Mouse (Mus musculus) layer of hippocampus, adult 9-11 months (tissue): Measurements from ENCODE around the gene Zbtb20.

ENCODE experiments used
- DNase-seq: peaks from one replicate; pipeline ENCODE4 v3.0.0; 2022

Gene Zbtb20

DNA sequence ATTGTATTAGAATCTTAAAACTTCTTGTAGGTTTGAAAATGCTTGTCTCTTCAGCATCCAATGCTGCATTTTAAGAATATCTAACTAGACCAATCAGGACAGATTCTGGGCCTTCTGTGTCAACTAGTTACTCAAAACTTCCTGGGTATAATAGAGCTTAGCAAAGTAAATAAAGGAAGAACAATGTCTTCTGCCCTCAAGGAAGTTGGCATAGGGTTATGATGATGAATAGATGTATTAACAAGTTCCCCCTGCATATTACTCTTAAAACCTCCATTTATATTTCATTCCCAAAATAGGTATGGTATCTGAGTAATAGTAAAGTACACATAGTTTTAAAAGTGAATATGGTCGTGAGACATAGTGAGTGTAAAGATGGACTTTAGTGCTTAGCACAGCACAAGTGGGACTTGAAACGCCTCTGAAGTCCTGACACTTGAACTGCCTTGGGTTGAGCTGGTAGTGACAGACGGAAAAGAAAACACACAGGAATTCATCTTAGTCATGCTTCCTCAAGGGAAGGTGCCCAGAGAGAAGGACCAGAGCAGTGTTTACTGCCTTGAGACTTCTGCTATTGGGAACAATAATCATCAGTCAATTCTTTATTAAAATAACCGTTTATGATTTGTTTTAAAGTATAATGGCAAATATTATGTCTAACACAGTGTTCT, 341.8 kb downstream of the Zbtb20 start:
- no peak for DNase-seq

DNA sequence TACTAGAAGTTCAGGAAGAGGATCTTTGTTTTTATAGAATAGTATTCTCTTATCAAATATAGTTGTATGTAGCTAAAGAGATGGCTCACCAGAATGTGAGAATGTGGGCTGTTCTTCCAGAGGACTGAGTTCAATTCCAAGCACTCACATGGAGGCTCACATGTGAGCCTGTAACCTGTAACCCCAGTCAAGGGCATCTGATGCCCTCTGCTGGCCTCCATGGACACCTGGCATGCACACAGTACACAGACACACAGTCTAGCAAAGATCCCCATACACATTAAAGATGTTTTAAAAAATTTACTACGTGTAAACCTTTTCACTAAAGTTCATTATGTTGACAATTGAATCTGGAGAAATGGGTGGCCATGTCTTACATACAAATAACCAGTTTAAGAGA, 343.7 kb downstream of the Zbtb20 start:
- DNase-seq: no peak

DNA sequence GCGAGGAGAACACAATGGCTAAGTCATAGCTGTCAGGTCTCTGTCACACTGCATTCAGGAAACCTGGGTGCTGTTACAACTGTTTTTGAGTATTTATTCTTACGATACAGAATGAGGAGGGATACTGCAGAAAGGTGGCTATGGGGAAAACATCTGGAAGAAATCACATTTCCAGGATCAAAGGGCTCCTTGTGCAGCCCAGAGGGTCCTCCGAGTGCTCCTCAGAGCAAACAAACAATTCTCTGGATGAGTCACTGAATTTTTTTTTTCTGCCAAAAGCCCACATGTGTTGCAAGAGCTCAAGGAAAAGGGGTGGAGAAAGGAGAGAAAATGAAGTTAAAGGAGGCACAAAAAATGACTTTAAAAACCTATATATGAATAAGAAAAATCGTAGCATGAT, 345.6 kb downstream of the Zbtb20 start:
- DNase-seq: no peak

DNA sequence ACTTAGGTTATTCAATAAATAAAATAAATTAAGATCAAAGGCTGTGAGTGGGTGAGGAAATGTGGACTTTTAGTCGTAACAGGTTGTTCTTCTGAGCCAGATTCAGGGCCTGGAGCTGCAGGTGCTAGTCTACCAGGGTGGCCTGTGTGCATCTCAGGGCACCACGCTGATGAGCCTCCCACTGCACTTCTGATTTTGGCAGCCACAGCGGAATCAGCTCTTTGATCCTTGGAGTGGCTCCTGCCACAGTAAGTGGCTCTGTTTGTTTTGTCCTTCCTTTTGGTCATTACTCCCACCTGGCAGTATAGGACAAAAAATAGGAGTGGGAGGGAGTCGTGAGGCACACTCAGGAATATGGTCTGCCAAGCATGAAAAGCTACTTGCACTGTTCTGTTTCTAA, 354.6 kb downstream of the Zbtb20 start:
- no peak for DNase-seq

DNA sequence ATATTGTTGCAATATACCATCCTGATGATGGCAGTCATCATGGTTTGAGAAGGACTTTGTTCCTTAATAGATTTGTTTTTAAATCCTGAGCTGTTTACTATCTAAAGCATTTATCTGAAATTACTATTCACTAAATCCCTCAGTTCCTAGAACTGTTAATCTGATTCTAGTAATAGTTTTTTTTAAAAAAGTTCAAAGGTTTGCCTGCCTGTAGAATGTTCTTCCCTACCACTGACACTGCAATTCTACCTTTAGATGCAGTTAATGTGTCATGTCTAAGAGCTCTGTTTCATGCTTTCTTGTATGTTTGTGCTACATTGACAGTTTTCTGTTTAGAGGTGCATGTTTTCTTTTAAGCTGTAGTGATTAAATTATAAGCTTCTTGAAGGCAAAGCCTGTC, 358.6 kb downstream of the Zbtb20 start:
- no peak for DNase-seq

DNA sequence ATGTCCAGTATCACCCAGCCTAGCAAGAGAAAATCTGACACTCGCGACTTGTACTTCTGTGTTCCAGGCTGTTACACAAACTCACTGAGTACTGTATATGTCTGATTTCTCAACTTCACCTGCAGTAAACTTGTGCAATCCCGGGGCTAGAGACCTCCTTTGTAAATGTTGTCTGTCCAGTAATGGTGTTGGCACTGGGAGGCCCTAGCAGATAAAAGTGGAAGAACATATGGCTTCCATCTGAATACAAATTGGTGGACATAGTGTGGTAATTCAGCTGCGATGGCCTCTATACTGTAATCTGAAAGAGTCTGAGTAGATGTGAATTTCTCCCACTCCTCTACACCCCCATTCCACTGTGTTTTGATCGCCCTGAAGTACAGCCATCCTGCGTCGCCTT, 359.6 kb downstream of the Zbtb20 start:
- DNase-seq: no peak

DNA sequence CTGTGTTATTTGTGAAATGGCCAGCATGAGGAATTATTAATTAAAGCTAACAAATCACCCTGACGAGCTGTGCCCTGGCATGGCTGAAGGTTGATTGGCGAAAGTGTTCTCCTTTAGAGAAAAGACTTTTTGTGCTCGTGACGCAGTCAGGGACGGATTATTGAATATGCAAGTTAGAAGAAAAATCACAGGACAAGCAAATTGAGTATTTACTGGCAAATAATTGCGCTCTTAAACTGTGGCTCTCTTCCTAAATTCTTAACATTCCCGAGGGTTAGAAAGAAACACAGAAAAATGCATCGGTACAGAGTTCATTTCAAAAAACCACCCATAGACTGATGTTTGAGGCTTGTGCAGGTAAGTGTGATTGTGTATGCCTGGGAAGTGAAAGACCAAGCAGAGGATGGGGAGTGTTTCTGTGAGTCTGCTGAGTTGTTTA, 360.1 kb downstream of the Zbtb20 start:
- no peak for DNase-seq

DNA sequence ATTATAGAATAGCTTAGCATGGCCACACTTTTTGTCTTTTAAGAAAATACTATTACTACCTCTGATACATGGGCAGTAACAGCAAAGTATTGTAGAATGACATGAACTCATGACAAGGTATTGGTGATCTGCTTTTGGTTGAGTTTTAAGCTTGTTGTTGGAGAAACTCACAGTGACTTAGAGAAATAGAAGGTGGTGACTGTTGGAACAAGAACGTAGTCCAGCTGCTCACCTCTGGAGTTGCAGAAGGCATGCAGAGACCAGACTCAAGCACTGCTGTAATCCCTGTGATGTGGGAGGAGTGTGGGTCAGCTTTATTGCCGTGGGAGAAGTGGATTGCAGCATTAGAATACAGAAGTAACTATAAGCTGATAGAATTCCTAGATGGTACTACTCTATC, 361.9 kb downstream of the Zbtb20 start:
- DNase-seq: no peak

DNA sequence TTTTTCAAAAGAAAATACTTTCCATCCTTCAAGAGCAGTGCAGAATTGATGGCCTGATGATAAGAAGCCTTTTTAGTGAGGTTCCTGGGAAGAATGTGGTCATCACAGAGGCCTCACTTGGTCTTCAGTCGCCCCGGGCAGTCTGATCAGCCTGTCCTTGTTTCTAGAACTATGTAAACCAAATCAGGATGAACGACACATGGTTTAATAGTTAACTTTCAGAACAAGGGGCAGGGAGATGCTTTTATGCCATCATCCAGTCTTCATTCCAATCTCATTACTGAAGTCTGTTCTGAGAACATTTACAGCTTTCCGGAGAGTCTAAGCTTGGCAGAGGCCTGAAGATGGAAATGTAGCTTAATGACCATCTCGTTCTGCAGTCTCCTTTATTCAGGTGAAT, 371.3 kb downstream of the Zbtb20 start:
- DNase-seq: no peak

DNA sequence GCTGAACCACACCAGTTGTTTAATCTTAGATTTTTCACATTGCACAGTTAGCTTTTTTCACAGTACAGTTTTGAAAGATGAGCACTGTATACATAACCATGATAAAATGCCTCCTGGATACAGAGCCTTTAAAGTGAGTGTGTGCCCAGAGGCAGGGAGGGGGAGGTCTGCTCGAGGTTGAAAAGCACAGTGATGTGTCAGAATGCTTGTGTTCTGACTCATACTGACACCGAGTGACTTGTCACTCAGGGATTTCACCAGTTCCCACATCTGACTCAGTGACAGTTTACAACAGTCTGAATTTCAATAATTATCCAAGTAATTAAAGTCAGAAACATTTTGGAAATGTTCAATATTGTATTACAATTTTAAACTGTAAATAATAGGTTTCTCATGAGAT, 377.4 kb downstream of the Zbtb20 start:
- DNase-seq: no peak

DNA sequence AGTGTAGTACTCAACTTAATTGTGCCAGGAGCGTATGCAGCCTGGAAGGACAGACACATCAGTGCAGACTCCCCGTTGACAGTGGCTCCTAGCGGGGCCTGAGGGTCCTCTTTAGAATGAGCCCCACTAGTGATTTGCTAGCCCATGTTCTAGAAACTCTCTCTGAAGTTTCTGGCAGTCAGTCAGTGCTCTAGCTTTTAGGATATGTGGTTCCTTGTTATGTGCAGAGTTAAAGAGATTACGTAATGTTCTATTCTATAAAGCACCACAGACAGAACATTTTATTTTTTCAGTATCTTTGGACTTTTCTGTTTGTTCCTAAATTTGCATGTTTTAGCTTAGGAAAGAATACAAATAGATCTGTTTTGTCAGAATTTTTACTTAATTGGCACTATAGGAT, 378.1 kb downstream of the Zbtb20 start:
- DNase-seq: no peak

DNA sequence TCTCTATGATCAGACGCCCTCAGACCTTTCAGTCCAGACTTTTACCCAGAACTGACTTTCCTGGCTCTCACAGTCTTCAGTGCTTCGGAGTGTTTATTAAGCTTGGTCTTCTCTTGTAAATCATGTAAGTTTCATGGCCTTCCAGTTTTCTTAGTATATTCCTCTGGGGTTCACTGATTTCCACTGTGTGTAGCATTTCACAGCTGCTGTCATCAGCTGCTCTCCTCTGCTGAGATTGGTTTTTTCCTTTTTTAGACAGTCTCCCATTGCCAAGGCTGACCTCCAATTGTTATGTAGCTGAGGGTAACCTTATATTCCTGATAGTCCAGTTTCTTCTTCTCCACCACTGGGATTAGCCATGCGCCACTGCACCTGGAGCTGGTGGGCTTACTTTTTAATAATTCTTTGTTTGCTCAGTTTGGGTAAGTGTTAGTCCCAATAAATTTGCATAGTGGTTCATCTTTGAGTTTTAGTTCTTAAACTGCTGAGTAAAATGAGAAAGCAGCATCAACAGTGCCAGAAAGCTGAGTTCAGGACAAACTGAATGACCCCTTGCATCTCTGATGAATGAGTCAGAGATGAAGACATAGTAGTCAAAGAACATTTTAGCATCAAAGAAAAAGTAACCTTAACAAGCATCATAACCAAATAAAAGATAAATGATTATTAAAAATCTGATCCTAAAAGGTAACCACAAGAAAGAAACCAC, 380.7 kb downstream of the Zbtb20 start:
- no peak for DNase-seq

DNA sequence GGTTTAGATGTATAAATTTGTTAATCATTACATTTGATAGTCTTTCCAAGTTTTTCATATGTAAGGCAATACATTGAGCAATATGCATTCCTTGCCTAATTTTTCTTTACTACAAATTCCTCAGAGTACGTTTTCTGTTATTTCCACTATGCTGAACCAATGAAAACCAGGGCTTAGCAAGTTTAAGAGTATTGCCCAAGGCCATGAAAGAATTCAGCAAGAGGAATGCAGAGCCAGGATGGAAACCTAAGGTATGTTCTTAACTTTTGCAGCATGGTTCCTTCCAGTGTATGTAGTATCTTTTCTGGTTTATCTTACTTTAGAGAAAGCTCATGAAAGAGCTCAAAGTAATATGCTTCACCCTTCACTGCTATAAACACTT, 381.2 kb downstream of the Zbtb20 start:
- no peak for DNase-seq

DNA sequence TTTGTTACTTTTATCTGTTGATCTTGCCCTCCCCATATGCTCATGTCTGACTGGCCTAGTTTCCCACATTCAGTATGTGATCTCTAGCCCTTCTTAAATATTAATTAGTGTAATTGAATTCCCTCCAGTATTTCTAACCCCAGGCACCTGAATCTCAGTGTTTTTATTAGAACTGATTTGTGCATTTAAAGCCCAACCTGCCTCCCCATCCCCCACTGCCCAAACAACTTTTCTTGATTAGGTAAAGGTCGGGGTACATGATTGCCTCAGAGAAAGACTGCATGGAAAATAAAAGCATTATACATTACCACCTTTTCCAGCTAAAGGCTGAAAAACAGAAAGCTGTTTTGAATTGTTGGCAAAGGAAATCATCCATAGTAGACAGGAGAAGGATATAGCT, 383.8 kb downstream of the Zbtb20 start:
- DNase-seq: no peak

DNA sequence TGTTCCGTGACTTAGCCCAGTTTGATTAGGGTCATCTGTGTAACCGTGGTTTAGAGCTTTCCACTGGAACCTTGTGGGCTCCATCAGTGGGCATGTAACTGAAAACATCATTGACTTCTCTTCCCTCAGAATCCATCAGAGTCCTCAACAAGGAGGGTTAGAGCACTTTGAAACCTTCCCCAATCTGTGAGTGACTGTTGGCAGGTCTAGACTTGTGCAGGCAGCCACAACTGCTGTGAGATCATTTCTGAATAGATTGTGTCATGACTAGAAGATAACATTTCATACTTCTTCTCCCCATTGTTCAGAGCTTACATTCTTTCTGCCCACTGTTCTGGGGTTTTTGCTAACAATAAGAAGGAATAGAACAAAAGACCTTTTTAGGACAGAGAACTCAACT, 385.2 kb downstream of the Zbtb20 start:
- DNase-seq: no peak

DNA sequence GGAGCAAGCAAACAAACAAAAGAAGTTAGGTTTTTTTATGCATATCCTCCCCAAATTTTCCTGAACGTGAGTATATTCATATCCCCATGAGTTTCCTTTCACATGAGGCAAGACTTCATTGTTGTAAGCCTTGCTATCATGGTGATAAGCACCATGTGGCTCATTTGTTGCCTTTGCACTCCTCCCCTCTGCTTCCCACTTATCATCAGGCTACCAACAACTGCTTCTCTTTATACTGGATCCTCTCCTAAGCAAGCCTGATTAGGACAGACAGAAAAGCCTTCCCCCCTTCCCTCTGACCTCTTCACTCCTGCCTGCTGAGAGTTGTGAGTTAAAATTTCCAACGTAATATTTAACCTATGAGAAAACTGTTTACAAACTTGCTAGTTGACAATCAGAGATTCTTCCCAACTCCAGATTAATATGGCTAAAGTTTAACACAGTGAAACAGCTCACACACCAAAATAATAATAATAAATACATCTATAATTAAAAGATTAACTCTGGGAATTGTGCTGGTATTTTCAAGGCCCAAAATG, 398.4 kb downstream of the Zbtb20 start:
- DNase-seq: no peak

DNA sequence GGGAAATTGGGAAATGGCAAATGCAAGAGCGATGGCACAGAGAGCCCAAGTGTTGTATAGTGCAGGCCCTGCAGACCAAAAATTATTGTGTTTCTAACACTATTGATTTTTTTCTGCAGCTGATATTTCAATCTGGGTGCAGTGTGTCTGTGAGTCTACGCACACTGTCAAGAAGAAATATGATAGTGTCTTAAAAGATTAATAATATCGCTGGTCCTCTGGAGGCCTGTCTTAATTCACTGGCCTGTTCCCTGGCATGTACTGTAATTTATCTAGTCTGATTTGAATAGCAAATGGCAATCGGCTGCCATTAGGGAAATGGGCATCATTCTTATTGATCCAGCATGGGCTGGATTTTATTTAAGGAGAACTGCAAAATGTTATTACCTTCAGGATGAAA, 401.1 kb downstream of the Zbtb20 start:
- DNase-seq: no peak

DNA sequence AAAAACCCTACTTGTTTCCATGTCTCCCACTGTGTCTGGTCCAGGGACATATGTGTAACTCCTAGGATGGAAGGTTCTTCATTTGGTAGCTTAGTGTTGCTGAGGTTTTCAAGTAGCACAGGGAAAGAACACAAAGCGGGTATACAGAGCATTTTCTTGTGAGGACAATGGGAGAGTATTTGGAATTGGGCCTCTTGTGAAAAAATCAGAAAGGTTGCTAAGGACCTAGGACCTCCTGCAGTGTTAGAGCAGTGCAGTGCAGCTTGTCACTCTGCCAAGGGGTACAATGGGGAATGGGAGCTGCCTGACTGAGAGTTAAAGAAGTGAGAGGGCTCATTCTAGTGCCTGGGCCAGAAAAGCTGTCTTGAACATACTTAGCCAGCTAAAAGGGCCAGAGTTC, 410.6 kb downstream of the Zbtb20 start:
- peak; percentile 36 for DNase-seq

DNA sequence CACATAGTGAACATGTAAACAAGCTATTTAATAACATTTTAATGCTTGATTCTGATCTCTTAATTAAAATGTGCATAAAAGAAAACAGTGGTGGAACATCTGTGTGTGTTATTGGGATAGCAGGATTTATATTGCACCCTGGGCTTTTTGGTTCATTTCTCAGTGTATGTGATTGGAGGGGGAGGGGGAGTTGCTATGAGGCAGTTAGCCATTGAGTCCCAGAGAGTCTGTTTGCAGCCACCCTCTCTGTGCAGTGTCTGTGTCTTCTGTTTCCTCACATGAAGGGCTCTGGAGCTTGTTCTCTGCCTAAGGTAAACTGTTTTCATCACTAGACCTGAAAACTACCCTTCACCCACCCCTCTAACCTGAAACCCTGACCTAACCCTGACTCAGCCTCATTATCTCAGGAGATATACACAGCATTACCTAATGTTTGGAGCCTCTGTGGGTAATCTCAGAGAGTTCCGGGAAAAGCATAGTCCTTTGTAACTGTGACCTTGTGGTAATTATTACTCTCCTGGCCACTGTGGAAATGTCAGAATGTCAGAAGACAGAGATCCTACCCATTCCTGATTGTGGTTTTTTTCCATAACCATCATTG, 411.2 kb downstream of the Zbtb20 start:
- no peak for DNase-seq

DNA sequence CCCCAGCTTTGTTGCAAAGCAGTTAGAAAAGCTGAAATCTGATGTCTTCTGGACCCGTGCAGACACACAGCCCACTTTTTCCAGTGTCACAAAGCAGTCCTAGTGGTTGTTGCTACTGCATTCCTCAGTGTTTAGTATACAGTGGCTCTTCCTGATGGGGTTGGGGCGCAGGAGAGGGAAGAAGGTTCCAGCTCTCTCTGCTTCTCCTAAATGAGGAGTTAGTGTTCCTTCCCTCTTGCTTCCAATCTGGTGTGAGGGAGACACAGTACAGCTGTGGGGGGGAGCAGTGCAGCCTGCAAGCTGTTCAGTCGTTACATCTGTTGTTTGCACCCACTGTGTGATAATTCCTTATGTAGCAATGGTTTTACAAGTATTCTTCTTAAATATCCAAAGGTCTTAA, 415.7 kb downstream of the Zbtb20 start:
- DNase-seq: peak; percentile 32

DNA sequence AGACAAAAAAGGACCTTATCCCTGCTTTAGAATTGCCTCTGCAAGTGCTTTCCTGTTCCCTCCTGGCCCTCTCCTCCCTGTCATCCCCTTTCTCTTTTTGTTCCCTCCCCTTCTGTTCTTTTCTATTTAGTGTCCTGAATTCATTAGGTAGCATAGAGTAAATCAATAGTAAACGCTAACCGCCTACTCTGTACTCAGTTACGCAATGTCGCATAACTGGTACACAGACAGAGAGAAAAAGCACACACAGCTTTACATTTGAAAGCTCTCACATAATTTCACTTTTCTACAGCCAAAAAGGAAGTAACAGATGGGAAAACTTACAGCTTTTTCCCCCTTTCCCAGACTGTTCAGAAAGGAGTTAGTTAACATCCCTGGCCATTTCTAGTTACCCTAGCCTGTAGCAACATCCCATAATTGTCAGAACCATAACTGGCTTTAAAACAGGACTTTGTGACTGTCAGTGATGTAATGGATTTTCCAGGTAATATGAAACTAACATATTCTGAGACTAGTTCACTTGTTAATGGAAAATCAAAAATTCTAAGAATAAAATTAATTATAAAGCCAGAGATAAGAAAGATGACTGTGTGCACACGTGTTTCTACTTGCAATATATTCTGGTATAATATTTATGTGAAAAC, 422.4 kb downstream of the Zbtb20 start:
- no peak for DNase-seq

DNA sequence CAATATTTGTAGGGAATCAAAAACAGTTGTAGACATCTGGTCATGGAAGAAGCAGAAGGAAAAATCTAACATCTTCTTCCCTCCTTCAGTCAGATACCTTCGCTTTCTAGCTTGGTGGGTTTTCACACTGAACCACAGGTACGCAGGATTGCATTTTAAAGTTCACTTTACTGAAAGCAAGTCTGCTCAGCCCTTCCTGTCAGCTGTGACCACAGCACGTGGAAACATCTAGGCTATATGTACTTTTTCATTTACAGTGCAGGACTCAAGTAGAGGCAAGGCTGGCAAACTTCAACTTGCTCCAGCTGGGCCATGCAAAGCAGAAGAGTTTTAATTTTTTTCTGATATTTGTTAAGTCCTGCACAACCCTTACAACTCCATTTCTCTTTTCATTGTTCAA, 424.7 kb downstream of the Zbtb20 start:
- DNase-seq: no peak

DNA sequence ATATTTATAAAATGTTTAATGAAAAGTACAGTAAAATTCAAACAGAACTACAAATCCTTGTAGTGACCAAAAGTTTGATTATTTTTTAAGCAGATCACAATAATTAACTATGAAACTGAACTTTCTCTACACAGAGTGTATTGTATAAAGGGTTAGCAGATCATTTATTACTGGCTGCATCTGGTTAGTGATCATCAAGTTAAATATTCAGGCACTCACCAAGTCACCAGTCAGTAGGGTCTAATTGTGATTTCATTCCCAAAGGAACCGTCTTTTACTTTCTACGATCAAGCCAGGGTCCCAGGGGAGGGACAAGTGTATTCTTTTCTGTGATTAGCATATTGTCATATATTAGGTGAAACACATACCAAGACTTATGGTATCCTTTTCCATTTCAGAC, 426.5 kb downstream of the Zbtb20 start:
- no peak for DNase-seq
